16 mouse cellular contexts compared by ENCODE assay signal in the genomic region with DNA sequence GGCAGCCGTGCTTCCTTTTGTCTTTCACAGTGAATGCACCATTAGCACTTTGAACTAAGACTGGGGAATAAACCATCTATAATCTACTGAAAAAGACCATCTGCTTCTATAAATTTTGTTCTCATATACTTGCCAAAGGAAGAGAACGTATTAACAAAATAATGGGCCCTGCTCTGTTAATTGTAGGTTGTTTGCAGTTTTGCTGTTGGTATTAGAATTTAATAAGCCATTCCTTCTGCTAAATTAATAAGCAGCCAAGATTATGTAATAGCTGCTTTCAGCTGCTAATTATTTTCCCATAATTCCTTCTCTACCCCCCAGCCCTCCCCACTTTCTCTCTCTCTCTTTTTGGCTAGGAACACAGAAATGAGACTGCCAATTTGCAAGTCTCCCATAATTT. TPM values are rescaled to one million over a fixed set of nuclear protein-coding genes. Genes with fewer than 3 reads are reported as not detected.
DNase-seq lines count a peak whose midpoint lies in the region; ATAC-seq and TF ChIP-seq lines count a peak whose summit lies in the region.
"Had no signal": no experiment of that assay in that cellular context is flagged by ENCODE, and none has a peak within 500 bp of the region (broad histone marks: within the 10 kb centered on the region; RNA-seq: fewer than 3 reads in every experiment).

No protein-coding gene starts in this region.

- peak; percentile 60 for DNase-seq in forebrain, embryonic 14.5 days (ENCODE audit: low spot score)
- DNase-seq in forebrain, embryonic 11.5 days (ENCODE audit: low spot score), result no peak
- DNase-seq in layer of hippocampus, adult 2 months (ENCODE audit: low spot score in 2 of 2), result no peak
- no peak for DNase-seq in layer of hippocampus, postnatal 25 days (ENCODE audit: extremely low spot score in 1 of 2, low spot score in 1 of 2)
- peak; percentile 65 for DNase-seq in brain, embryonic 14.5 days (ENCODE audit: low read depth)
- DNase-seq in retina, embryonic 14.5 days (ENCODE audit: low spot score), result no peak
- DNase-seq: adrenal gland, adult 2 months; adrenal gland, postnatal 10 days; adrenal gland, postnatal 25 days; cerebellum, adult 11-12 months; cerebellum, adult 9-11 months; cerebellum, postnatal 25 days; forebrain, postnatal 0 days had no signal

- no peak overlapping the region for H3K27ac ChIP-seq in forebrain, embryonic 14.5 days (ENCODE audit: low read depth, low read length)
- no peak overlapping the region for H3K27ac ChIP-seq in forebrain, embryonic 11.5 days (ENCODE audit: low read depth, low read length)
- peak overlapping the region; percentile 94; the same call in 1 of the 2 replicates for H3K27ac ChIP-seq in layer of hippocampus, adult 2 months
- H3K27ac ChIP-seq: embryonic facial prominence, embryonic 10.5 days; embryonic facial prominence, embryonic 12.5 days; forebrain, embryonic 13.5 days had no signal

- WGBS in forebrain, embryonic 14.5 days, result 66% methylated on average over 2 of the region's 2 CpGs
- WGBS in forebrain, embryonic 11.5 days, result 76% methylated on average over 2 of the region's 2 CpGs

- no peak overlapping the region for H3K4me2 ChIP-seq in forebrain, embryonic 14.5 days (ENCODE audit: low read length)
- H3K4me2 ChIP-seq in forebrain, embryonic 11.5 days (ENCODE audit: low read depth, low read length, severe bottlenecking), result no peak overlapping the region
- H3K4me2 ChIP-seq: embryonic facial prominence, embryonic 12.5 days; forebrain, embryonic 13.5 days had no signal

- TF ChIP-seq CTCF in layer of hippocampus, adult 2 months (conservative IDR thresholded peaks at IDR 0.05), result no peak
- no peak for TF ChIP-seq CTCF in brain, embryonic 14.5 days (IDR thresholded peaks at IDR 0.05; ENCODE audit: borderline replicate concordance, extremely low read depth, insufficient read depth, insufficient read length)

- H3K9ac ChIP-seq in forebrain, embryonic 14.5 days (ENCODE audit: low read length), result no peak overlapping the region
- H3K9ac ChIP-seq in forebrain, embryonic 11.5 days (ENCODE audit: low read length), result no peak overlapping the region
- H3K9ac ChIP-seq: embryonic facial prominence, embryonic 12.5 days; forebrain, embryonic 13.5 days; forebrain, postnatal 0 days had no signal

- H3K27me3 ChIP-seq in forebrain, embryonic 14.5 days (replicated peaks; ENCODE audit: control insufficient read depth, insufficient read depth, low read length), result no peaks in the 10 kb centered on the region
- H3K27me3 ChIP-seq in forebrain, embryonic 11.5 days (ENCODE audit: control insufficient read depth, insufficient read depth, low read length), result peaks cover 2% of the 10 kb centered on the region; the same call in 1 of the 2 replicates
- H3K27me3 ChIP-seq: embryonic facial prominence, embryonic 12.5 days had no signal

- no peaks in the 10 kb centered on the region for H3K9me3 ChIP-seq in forebrain, embryonic 14.5 days (replicated peaks; ENCODE audit: control insufficient read depth, low read length)
- H3K9me3 ChIP-seq in forebrain, embryonic 11.5 days (ENCODE audit: control insufficient read depth, low read length), result no peaks in the 10 kb centered on the region
- H3K9me3 ChIP-seq: forebrain, embryonic 13.5 days had no signal

- H3K4me3 ChIP-seq in forebrain, embryonic 14.5 days (ENCODE audit: low read depth, low read length), result no peak overlapping the region
- H3K4me3 ChIP-seq in forebrain, embryonic 11.5 days (ENCODE audit: low read depth, low read length), result no peak overlapping the region
- H3K4me3 ChIP-seq in layer of hippocampus, adult 2 months, result no peak overlapping the region
- H3K4me3 ChIP-seq: embryonic facial prominence, embryonic 10.5 days; embryonic facial prominence, embryonic 12.5 days; forebrain, embryonic 13.5 days had no signal

- no peak for TF ChIP-seq POLR2A in brain, embryonic 14.5 days (IDR thresholded peaks at IDR 0.05; ENCODE audit: borderline replicate concordance, extremely low read depth, insufficient read depth, insufficient read length, poor library complexity, severe bottlenecking)

- no peaks in the 10 kb centered on the region for H3K4me1 ChIP-seq in forebrain, embryonic 14.5 days (ENCODE audit: control insufficient read depth, insufficient read depth, low read length)
- no peaks in the 10 kb centered on the region for H3K4me1 ChIP-seq in forebrain, embryonic 11.5 days (replicated peaks; ENCODE audit: control insufficient read depth, insufficient read depth, low read length)
- H3K4me1 ChIP-seq: embryonic facial prominence, embryonic 10.5 days; embryonic facial prominence, embryonic 12.5 days; forebrain, embryonic 13.5 days had no signal

- no peak for ATAC-seq in forebrain, embryonic 14.5 days
- no peak for ATAC-seq in forebrain, embryonic 11.5 days (replicated peaks; ENCODE audit: low FRiP score)
- ATAC-seq: forebrain, embryonic 13.5 days; forebrain, postnatal 0 days had no signal

- H3K36me3 ChIP-seq in forebrain, embryonic 14.5 days (ENCODE audit: control insufficient read depth, insufficient read depth, low read length), result no peaks in the 10 kb centered on the region
- no peaks in the 10 kb centered on the region for H3K36me3 ChIP-seq in forebrain, embryonic 11.5 days (ENCODE audit: control insufficient read depth, insufficient read depth, low read length)
- H3K36me3 ChIP-seq: embryonic facial prominence, embryonic 10.5 days; embryonic facial prominence, embryonic 12.5 days had no signal

RNA-seq across cellular contexts. Expression of gene Ap1s2, which starts 2.0 kb away (rescaled TPM):
- 113 and 144 TPM in 2 replicates for polyA plus RNA-seq in forebrain, embryonic 14.5 days (2014; fragmentation: Nextera tagmentation; extraction: Ambion mirVana)
- polyA plus RNA-seq in forebrain, embryonic 11.5 days (2014; fragmentation: Nextera tagmentation; extraction: Ambion mirVana), result 34.5 and 37.4 TPM in 2 replicates
- 10 to 100 TPM; 37.8 to 41.7 TPM for total RNA-seq in layer of hippocampus, adult 2 months (2021)
- total RNA-seq in layer of hippocampus, postnatal 25 days (2021), result 10 to 100 TPM; 39.3 to 41.6 TPM
- polyA plus RNA-seq in brain, embryonic 14.5 days (2012; rRNA removed), result 39.7 and 47.6 TPM in 2 replicates

RNA-seq across cellular contexts. Expression of gene Zrsr2, which starts 51.6 kb away (rescaled TPM):
- polyA plus RNA-seq in forebrain, embryonic 14.5 days (2014; fragmentation: Nextera tagmentation; extraction: Ambion mirVana), result 42.3 and 43.8 TPM in 2 replicates
- 49.2 and 60.6 TPM in 2 replicates for polyA plus RNA-seq in forebrain, embryonic 11.5 days (2014; fragmentation: Nextera tagmentation; extraction: Ambion mirVana)
- 10 to 100 TPM; 44.8 to 46.0 TPM for total RNA-seq in layer of hippocampus, adult 2 months (2021)
- total RNA-seq in layer of hippocampus, postnatal 25 days (2021), result 10 to 100 TPM; 46.6 to 47.8 TPM
- polyA plus RNA-seq in brain, embryonic 14.5 days (2012; rRNA removed), result 20.3 and 27.6 TPM in 2 replicates

Comparison
In these comparisons a context has a peak if more than half of its experiments do, and no peak if none do; other contexts are left out.
1. DNase-seq: peak in forebrain, embryonic 14.5 days (single experiment) and brain, embryonic 14.5 days (single experiment); none in forebrain, embryonic 11.5 days (single experiment), layer of hippocampus, adult 2 months (0 of 2), layer of hippocampus, postnatal 25 days (0 of 2) and retina, embryonic 14.5 days (single experiment).